Mouse (Mus musculus) megakaryocyte progenitor cell, adult 5-6 weeks (primary cell): ENCODE results near the gene Gna13. TPM values are rescaled to one million over a fixed set of nuclear protein-coding genes. Genes with fewer than 3 reads are reported as not detected.

ENCODE experiments used
- ATAC-seq: replicated peaks from 2 replicates; pipeline ENCODE4 v1.8.0; 2016; ENCODE audit warnings: mild to moderate bottlenecking, moderate TSS enrichment, inconsistent platforms; ENCODE audit not compliant: poor library complexity
- total RNA-seq, 2 experiments: library from RNA; stranded (forward) in 1 of 2; stranded (reverse) in 1 of 2; fragments of 157-497, 149-512 nt in 1 of 2; fragments of 200-1000 nt in 1 of 2; gene quantifications; 2 replicates each; pipeline versions ENCODE4 v1.2.3 to v1.2.4; 2015 to 2017

Gene Gna13
- total RNA-seq, 2 experiments from 2014 or later = 42.8 to 50.4 TPM

DNA sequence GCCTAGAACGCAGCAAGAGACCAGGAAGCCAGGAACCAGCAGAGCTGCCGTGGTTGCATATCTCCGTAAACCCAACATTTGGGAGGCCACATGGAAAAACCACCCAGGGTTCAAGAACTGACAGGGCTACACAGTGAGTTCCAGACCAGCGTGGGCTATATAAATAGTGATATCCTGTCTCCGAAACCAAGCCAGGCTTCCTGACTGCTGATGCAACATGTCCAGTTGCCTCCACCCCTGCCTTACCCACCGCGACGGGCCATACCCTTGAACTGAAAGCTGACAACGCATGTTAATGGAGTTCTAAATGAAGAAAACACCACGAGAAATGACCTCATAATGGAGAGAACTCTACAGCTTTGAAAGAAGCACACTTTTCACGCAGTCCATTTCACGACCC is 14.2 kb upstream of the Gna13 start:
- ATAC-seq = peak; percentile 49

DNA sequence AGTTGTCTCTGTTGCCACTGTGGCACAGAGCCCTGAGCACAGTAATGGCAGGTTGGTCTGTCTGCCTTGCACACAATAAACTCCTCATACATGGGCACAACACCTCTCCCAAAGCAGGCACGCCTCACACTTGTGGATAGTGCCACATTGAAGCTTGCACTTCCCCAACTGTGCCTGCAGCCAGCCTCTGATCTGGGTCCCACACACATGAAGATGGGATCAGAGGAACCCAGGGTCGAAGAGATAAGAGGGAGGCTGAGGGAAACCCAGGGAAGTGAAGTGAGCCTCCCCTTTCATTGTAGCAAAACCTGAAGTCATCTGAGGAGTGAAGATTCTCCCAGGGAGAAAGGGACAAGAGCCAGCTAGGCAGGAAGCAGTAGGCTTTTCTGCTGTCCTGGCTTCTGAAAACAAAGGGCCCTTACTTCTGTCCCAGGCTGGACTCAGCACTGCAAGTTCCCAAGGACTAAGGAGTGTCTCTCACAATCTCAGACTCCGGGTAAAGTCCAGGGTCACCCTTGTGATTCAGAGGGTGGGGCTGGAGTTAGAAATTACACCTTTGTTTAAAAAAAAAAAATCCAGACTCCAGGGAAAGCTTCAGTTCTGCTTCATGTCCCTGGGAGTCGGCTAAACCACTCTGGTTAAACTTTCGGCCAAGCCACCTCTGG is 12.8 kb upstream of the Gna13 start:
- peak; percentile 21 for ATAC-seq

DNA sequence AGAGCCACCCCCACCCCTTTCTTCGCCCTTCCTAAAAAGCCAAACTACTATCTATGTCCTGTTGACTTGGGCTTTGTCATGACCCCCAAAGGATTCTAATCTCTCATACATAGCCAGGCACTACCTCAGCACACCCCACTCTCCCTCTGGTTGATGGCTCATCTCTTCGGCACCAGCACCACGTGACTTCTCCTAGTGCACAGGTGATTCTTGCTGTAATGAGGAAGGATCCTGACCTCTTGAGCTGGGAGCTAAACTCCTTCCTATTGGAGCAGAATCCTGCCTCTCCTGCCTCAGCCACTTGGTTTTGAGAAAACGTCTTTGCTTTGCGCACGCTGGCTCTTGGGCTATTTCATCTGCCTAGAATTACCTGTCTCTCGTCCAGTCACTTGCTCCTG is 12.3 kb upstream of the Gna13 start:
- no peak for ATAC-seq

DNA sequence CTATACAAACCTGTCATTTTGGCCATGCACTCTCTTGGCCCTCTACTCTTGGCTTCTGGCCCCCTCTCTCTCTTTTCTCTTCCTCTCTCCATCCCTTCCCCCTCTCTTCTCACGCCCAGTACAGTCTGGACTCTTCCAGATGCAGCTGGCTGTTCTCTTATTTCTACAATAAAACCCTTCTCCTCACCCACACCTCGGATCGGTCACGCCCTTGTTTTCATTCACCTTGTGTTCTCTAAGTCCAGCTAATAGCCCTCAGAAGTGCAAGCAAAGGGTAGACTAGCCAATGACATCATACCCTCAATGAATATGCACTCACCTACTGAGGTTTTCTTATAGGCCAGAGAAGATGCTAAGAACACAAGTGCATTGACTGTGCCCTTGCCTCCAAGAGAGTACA is 11.1 kb upstream of the Gna13 start:
- no peak for ATAC-seq

DNA sequence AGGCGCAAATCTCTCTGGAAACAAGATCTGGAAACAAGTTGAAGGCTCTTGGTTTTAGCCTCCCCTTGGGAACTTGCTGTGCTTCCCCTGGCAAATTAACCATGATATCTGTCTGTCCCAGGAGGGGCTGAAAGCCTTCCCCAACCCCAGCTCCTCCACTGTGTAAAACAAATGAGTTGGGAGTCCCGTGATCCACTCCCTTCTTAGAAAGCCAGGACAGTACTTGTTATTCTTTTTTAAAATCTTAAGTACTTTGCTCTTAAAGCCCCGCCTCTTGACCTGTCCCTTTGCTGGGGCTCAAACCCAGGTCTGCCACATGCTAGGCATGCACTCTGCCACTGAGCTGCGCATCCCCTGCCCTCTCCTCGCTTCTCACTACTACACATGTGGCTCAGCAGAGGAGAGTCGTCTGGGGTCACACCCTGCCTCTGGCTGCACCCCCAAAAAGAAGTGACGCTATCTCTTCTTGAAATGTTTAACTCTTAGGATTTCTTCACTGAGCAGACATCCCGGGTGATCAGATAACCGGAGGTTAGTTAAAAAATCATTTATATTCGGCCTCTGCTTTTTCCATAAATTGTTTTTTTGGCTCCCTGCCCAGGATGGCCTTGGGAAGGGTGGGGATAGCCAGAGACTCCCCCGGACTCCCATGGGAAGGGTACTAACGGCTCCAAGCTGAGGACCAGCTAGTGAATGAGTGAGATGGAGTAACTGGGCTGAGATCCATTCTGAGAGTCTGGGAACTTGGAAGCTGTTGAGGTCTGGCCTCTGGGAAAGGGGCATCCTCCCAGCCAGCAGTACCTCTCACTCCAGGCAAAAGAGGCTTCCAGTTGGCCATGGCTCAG is 9.0 kb upstream of the Gna13 start:
- ATAC-seq = 0 out of 2 replicates have a peak, but pooled peaks have one; percentile 17

DNA sequence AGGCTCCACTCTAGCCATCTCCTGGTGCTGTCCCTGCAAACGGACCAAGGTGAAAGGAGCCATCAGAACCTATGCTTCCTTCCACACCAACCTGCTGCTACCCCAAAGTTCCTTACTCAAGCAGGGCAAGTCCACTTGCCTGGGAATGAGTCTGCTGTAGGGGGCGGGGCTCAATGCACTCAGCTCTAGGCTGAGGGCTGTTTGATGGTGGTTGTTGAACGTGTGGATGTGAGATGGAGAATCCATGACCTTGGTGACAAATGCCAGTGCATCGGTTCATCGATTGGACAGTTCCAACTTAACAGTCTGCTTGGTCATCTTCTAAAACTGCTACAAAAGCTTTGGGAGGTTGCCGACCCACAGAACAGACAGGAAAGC is 8.4 kb upstream of the Gna13 start:
- ATAC-seq = no peak

DNA sequence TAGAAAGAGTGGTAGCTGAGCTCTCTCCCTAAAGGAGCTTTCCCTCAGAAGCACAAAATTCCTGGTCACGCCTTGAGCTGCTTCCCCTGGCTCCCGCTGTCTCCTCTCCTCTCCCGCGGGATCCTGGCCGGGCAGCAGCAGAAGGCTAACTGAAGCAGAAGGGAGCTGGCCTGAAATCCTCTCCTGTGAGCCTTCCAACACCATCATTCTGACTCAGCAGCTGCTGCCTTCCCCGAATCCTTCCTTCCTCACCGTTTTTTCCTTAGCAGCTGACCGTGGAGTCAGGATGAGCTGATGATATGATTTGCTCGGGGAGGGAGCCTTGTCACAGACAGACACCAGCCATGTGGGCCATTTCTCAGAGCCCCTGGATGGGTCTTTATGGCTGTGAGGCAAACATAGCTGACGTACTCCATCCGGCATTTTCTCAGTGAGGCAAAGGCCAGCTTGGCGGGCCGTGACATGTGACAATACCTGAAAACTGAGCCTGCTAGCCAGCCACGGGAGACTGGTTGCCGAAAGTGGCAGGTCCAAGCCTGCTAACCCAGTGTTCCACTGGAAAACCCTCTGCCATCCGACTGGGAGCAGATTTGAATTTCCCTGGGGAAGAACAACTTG is 6.8 kb upstream of the Gna13 start:
- ATAC-seq = no peak

DNA sequence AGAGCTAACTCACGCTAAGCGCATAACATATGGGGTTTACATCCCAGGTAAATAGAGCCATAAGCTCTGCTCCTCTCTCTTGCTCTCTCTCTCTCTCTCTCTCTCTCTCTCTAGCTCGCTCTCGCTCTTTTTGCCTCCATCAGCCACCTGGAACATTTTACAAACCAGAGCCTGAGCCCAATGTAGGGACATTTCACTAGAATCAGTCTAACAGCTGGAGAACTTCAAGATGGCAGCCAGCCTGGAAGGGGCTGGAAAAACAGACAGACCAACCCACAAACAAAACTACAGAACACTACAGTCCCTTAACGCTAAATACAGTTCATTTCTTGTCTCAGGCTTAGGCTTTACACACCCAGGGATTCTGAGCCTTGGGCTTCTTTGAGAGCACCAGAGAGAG is 5.5 kb upstream of the Gna13 start:
- no peak for ATAC-seq

DNA sequence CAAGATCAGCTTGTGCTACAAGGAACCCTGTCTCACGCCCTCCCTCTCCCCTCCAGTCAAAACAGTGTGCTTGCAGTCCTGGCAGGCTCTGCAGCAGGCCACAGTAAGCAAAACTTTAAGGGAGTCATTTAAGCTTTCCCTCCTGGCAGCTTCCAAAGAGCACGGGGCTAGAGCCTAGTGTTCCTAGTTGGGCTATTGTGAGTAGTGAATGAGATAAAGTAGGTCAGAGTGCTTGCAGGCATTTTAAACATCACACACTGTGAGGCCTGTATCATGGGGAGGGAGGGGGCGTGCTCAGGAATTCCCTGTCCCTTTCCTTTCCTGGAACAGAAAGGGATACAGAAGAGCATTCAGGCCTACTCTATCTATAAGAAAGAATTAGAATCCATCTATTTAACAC is 4.1 kb upstream of the Gna13 start:
- no peak for ATAC-seq

DNA sequence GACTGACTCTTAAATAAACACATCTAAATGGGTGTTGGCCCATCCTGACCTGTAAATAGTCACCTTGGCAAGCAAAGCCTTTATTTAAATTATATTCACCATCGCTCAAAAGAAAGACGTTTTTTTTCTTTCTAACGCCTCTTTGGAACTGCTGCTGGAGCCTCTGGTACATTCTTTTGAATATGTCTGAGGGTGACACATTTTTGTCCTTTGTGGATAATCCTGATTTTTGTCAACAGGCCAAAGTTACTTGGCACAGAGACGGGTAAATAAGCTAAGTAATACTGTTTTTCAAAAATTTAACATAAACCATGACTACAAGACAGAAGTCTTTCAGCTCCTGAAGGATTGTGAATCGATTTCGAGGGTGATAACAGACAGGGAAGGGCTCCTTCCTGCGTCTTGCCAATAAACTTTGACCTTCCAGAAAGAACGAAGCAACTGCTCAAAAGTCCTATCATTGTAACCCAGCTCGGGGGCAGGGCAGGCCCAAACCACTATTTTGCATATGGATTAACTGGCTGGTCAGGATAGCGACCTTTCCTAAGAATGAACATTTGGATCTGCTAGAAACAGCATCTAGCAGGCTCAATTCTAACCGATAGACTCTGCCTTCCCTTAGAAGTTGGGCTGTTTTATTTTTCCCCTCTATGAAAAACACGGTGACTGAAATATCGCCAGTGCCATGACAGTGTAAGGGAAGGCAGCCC is 3.4 kb upstream of the Gna13 start:
- no peak for ATAC-seq

DNA sequence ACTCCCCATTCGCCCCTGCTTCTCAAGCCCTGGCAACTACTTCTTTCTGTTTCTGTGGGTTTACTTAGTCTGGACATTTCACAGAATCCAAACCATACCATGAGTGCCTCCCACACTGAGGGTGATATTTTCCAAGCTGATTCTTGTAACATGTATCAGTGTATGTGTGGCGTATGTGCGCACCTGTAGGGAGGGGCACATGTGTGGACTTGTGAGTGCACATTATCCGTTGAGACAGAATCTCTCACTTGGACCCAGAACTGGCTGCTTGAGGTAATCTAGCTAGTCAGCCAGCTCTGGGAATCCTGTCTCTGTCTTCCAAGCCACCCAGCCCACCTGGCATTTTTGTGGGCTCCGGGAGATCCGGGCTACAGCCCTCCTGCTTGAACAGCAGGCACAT is 2.5 kb upstream of the Gna13 start:
- no peak for ATAC-seq

DNA sequence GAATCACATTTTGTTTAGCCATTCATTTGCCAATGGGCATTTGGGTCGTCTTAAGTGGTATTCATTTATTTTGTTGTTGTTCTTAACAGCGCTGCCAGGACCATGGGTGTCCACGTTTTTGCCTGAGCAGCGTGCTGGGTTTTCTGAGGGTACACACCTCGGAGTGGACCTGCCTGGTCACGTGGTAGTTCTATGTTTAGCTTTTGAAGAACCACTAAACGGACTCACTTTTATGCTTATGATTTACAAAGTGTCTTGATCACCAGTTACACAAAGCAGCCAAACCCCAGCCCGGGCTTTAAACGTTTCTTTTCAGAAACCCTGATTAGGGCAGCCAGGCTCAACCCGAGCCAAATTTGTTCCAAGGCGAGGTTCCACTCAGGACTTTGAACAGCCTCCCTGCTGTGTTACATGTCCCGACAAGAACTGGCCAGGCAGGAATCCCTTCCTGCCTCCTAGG is 2.0 kb upstream of the Gna13 start:
- ATAC-seq = no peak

DNA sequence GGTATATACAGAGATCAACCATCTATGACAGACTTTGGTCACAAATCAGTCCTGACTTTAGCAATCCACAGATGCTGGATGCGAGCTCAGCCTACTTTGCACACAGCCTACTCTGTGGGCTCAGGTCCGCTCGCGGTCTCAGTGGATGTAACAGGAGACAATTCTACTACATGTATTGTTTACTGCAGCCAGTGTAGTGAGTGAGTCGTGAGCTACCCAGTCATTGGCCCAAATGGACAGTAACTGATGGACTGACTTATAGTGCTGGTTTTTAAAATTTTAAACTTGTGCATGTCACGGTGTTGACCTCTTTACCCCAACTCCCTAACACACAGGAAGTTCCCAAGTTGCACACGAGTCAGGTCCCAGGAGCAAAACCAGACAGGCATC is 1.4 kb upstream of the Gna13 start:
- no peak for ATAC-seq

DNA sequence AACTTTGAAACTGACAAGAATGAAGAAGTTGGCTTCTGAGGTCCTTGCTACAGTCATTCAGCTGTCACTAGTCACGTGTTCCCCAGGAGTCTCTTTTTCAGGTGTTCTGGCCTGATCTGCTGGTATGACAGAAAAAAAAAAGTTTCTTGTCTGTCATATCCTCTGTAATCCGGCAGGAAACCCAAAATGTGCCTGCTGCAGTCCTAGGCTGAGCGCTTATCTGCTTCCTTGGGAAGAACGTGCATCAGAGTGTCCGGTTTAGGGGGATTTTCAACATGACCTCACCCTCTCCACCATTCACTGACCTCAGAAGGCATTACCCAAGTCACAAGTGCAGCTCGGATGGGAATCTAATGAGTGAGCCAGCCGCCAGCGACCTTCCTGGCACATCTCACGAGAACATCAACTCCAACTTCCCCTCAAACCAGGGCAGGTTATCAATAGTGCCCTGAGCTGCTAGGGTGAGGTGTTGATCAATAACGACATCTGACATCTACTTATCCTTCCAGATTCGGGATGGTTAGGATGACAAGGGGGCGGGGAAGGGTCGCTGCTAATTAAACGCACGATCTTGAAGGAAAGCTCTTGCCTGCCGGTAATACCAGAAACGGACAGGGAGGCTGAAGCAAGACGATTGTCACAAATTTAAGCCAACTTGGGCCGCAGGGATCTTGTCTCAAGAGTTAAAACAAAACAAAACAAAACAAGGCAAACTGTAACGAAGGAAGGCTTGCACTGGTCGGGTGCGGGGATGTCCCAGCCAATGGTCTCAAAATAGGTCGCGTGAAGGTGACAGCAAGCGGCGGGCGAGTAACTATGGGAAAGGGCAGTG is 784 bp upstream of the Gna13 start:
- peak; percentile 30 for ATAC-seq

DNA sequence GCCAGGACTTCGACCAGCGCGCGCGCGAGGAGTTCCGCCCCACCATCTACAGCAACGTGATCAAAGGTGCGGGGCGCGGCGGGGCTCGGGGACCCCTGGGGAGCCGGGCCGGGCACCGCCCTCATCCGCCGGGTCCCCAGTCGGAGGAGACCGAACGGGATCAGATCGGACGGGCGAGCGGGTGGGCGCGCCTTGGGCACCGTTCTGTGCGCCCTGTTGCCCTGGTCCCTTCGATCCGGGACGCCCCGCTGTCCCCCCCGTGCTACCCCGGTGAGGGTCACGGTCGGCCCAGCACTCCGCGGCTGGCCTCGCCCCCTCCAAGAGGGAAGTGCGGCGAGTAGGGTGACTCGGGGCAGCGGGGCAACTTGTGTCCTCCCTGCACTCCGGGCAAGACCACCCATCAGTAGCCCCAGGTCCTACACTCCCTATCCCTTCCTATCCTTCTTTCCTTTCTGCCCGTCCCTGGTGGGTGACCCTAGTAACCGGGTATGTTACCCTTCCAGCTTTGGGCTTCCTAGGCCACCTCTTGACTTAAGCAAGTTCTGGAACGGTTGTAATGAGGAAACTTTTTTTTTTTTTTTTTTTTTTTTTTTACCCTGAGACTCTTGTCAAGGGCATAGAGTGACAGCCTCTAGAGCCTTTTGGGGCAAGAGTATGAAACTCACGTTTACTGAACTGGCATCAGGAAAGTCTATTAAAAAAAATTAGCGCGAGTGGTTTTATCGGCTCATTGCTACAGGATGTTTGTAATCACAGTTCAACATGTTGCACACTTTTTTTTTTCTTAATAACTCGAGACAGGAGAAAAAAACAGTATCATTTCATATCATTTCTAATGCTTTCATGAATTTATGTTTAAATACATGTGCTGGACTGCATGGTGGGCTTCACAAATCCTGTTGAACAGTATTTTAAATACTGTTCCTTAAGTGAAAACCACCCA is 831 bp downstream of the Gna13 start:
- ATAC-seq = peak; percentile 25

DNA sequence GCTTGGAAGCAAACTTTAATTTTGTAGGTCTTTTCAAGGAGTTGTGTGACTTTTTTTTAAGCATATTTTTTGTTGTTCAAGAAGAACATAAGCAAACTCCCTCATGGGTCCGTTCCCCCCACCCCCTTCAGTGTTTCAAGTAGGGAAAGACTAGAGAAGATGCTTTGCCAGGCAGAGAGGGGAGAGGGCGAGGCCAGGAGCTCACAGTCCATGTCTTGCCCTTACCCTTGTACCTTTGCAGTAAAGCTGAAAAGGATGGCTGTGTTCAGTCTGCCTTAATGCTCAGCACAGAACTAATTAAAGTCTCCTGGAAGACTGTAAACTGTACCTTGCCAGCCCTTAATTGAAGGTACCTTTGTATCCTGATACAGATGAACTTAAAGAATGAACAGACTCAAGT is 1.7 kb downstream of the Gna13 start:
- ATAC-seq = no peak

DNA sequence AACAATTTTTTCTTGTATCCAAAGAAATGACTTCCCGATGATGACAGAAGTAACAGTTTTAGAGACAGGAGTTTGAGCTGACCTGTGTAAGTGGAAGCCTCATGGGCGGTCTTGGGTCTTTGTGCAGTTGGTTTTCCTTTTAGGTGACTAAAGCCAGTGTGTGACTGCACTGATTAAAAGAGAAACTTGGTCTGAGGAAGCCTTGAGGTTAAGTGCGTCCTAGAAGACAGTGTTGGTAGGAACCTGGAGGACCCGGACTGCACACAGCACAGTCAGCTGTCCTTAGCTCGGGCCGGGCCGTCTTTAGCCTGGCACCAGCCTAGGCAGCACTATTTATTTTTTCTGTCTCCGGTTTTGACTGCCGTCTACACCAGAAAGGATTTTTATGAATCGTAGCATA is 2.2 kb downstream of the Gna13 start:
- ATAC-seq = no peak

DNA sequence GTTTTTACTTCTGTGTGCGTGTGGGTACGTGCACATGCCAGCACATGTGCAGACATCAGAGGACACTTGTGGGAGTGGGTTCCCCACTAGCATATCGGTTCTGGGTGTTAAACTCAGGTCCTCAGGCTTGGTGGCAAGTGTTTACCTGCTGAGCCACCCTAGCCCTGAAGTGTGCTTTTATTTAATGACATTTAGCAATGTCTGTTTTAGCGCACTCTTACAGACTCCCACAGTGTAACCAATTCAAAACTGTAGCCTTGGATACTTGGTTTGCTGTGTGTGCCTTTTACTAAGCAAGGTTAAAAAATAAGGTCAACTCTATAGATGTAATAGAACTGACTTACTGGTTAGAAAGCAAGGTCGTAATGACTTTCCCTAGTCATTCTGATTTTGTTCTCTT is 3.2 kb downstream of the Gna13 start:
- ATAC-seq = no peak

DNA sequence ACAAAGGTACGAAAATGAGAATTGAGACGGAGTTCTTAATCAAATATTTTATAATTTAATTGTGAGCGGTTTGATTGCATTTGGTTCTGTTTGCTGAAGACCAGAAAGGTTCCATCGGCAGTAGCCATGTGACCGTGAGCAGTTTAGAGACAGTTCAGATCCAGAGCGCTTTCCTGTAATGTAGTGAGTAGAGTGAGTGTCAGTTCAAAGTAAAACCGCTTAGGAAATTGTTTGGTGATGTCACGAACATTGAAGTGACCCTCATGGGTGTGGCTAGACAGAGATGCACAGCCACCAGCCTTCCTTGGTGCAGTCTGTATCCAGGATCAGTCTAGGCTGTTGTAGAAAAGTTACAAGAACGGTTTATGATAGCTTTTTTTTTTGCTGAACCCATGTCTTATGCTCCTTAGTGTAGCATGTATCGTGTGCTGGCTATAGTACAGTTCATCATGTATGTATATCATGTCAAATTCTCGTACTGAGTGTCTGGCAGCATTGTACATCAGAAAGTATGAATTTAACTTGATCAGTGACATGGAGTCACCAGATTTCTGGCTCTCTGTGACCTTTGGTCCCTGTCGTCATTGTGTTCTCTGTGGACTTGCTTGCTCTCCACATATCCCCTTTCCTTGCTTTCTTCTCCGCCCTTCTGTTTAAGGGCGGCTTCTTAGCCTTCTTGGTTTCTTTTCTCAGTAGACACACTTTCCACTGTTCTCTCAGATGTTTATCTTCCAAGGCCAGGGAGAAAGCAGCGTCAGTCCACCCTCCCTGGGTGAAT is 4.4 kb downstream of the Gna13 start:
- ATAC-seq = no peak
